Mouse (Mus musculus): ENCODE measurements around the gene Rangap1.

- TF ChIP-seq CTCF (conservative IDR thresholded peaks at IDR 0.05 in 1 of 2, IDR thresholded peaks at IDR 0.05 in 1 of 2; ENCODE audit: low read depth in 2 of 2, low read length in 2 of 2) (no peak), JUN (IDR thresholded peaks at IDR 0.05; ENCODE audit: insufficient read depth, low read depth, low read length) (no peak), NELFE (IDR thresholded peaks at IDR 0.05; ENCODE audit: low read depth, low read length) (no peak), MEF2A (IDR thresholded peaks at IDR 0.05; ENCODE audit: borderline replicate concordance, low read depth, low read length) (no peak), MAX (IDR thresholded peaks at IDR 0.05; ENCODE audit: low read length) (no peak), ZC3H11A (IDR thresholded peaks at IDR 0.05; ENCODE audit: low read depth, low read length) (no peak), POLR2A (IDR thresholded peaks at IDR 0.05; ENCODE audit: low read depth, low read length) (no peak), MAZ (IDR thresholded peaks at IDR 0.05; ENCODE audit: low read depth, low read length) (no peak), POLR2AphosphoS2 (IDR thresholded peaks at IDR 0.05; ENCODE audit: low read depth, low read length) (no peak), MXI1 (IDR thresholded peaks at IDR 0.05; ENCODE audit: low read depth, low read length) (no peak), KAT2A (IDR thresholded peaks at IDR 0.05; ENCODE audit: insufficient replicate concordance, low read length) (no peak)
Measured at GRCm38 (mm10) chr15:81693366-81693966, 51.9 kb downstream of the Rangap1 start.
